Mouse (Mus musculus) brown adipose tissue, adult 24 weeks (tissue): ENCODE results near the gene Bach1. TPM values are rescaled to one million over a fixed set of nuclear protein-coding genes. Genes with fewer than 3 reads are reported as not detected.
A peak's percentile ranks its signal among the peaks of the same experiment; 100 is the strongest.

ENCODE experiments used
- H3K27ac ChIP-seq: fragments of 200-500 bp; replicated peaks from 2 replicates; pipeline ENCODE4 v1.5.1; 2012; ENCODE audit warnings: low read depth, mild to moderate bottlenecking, low read length
- H3K4me1 ChIP-seq: fragments of 200-500 bp; 2 replicates; pipeline ENCODE4 v1.6.1; 2012; ENCODE audit warnings: low read length, mixed read lengths; ENCODE audit not compliant: control insufficient read depth, insufficient read depth, insufficient read length
- H3K4me3 ChIP-seq: fragments of 200-500 bp; 2 replicates; pipeline ENCODE4 v1.5.1; 2012; ENCODE audit warnings: low read depth, mild to moderate bottlenecking, low read length, moderate library complexity; ENCODE audit not compliant: insufficient read depth
- polyA plus RNA-seq: library from polyadenylated mRNA; stranded (reverse); fragments of >200 nt; gene quantifications from 2 replicates; pipeline ENCODE4 v1.2.4, GENCODE M21; 2012; ENCODE audit not compliant: missing spikeins, insufficient read depth, insufficient read length

Gene Bach1
- polyA plus RNA-seq = 5.9 and 10.1 TPM in 2 replicates

- H3K4me3 ChIP-seq = peak within 1 kb of the TSS; percentile 97
- H3K4me1 ChIP-seq = peaks cover 11% of the 10 kb centered on the region; the same call in 1 of the 2 replicates
- peak within 1 kb of the TSS; percentile 86 for H3K27ac ChIP-seq
Measured at GRCm38 (mm10) chr16:87698692-87699305, at the start of gene Bach1. Bach1 (plus strand) TSS chr16:87698945.

- H3K27ac ChIP-seq = no peak overlapping the region
- H3K4me1 ChIP-seq = peaks cover 5% of the 10 kb centered on the region; the same call in 1 of the 2 replicates
- H3K4me3 ChIP-seq = no peak overlapping the region
Measured at GRCm38 (mm10) chr16:87652344-87652743, 46.4 kb upstream of the Bach1 start.

GRCm38 (mm10) chr16:87652924-87653323 is 45.8 kb upstream of the Bach1 start:
- Histone ChIP-seq H3K4me3 (no peak overlapping the region), H3K4me1 (peaks cover 5% of the 10 kb centered on the region; the same call in 1 of the 2 replicates), H3K27ac (no peak overlapping the region)

- H3K27ac ChIP-seq = no peak overlapping the region
- H3K4me3 ChIP-seq = no peak overlapping the region
- peaks cover 5% of the 10 kb centered on the region; the same call in 1 of the 2 replicates for H3K4me1 ChIP-seq
Measured at GRCm38 (mm10) chr16:87654016-87654575, 44.6 kb upstream of the Bach1 start.

- Histone ChIP-seq H3K4me1 (peaks cover 5% of the 10 kb centered on the region; the same call in 1 of the 2 replicates), H3K27ac (0 out of 2 replicates have a peak overlapping the region, but pooled peaks have one; percentile 8), H3K4me3 (no peak overlapping the region)
Measured at GRCm38 (mm10) chr16:87655005-87655404, 43.7 kb upstream of the Bach1 start.

GRCm38 (mm10) chr16:87655579-87655978 is 43.2 kb upstream of the Bach1 start:
- Histone ChIP-seq H3K4me3 (no peak overlapping the region), H3K27ac (no peak overlapping the region), H3K4me1 (peaks cover 5% of the 10 kb centered on the region; the same call in 1 of the 2 replicates)

GRCm38 (mm10) chr16:87656771-87657170 is 42.0 kb upstream of the Bach1 start:
- no peak overlapping the region for H3K27ac ChIP-seq
- H3K4me1 ChIP-seq = peaks cover 5% of the 10 kb centered on the region; the same call in 1 of the 2 replicates
- no peak overlapping the region for H3K4me3 ChIP-seq

GRCm38 (mm10) chr16:87657291-87657690 is 41.5 kb upstream of the Bach1 start:
- no peak overlapping the region for H3K4me3 ChIP-seq
- H3K27ac ChIP-seq = no peak overlapping the region
- H3K4me1 ChIP-seq = peaks cover 5% of the 10 kb centered on the region; the same call in 1 of the 2 replicates

- Histone ChIP-seq H3K4me3 (peak overlapping the region; percentile 51), H3K4me1 (no peaks in the 10 kb centered on the region), H3K27ac (peak overlapping the region; percentile 76)
Measured at GRCm38 (mm10) chr16:87661024-87661471, 37.7 kb upstream of the Bach1 start.

GRCm38 (mm10) chr16:87661636-87662035 is 37.1 kb upstream of the Bach1 start:
- Histone ChIP-seq H3K4me1 (no peaks in the 10 kb centered on the region), H3K4me3 (no peak overlapping the region)

GRCm38 (mm10) chr16:87662528-87662927 is 36.2 kb upstream of the Bach1 start:
- no peaks in the 10 kb centered on the region for H3K4me1 ChIP-seq
- no peak overlapping the region for H3K4me3 ChIP-seq
- H3K27ac ChIP-seq = no peak overlapping the region

More at GRCm38 (mm10) chr16:87661636-87662035, 37.1 kb upstream of the Bach1 start:
- H3K27ac ChIP-seq = peak overlapping the region; percentile 34

- H3K4me3 ChIP-seq = no peak overlapping the region
- H3K4me1 ChIP-seq = no peaks in the 10 kb centered on the region
- H3K27ac ChIP-seq = no peak overlapping the region
Measured at GRCm38 (mm10) chr16:87663890-87664289, 34.9 kb upstream of the Bach1 start.

- no peaks in the 10 kb centered on the region for H3K4me1 ChIP-seq
- no peak overlapping the region for H3K27ac ChIP-seq
- H3K4me3 ChIP-seq = no peak overlapping the region
Measured at GRCm38 (mm10) chr16:87665246-87665645, 33.5 kb upstream of the Bach1 start.

GRCm38 (mm10) chr16:87665752-87666619 is 32.8 kb upstream of the Bach1 start:
- Histone ChIP-seq H3K27ac (no peak overlapping the region), H3K4me3 (no peak overlapping the region), H3K4me1 (no peaks in the 10 kb centered on the region)

- no peak overlapping the region for H3K27ac ChIP-seq
- H3K4me3 ChIP-seq = no peak overlapping the region
- no peaks in the 10 kb centered on the region for H3K4me1 ChIP-seq
Measured at GRCm38 (mm10) chr16:87666620-87667004, 32.1 kb upstream of the Bach1 start.
